Mouse (Mus musculus) left cerebral cortex, adult 18-20 months (tissue): ENCODE measurements around the gene Stx5a. TPM values are rescaled to one million over a fixed set of nuclear protein-coding genes. Genes with fewer than 3 reads are reported as not detected.

Experiments
- DNase-seq, 2 experiments: peaks; one replicate each; pipeline ENCODE4 v3.0.0; 2021 to 2022; ENCODE audit warnings: low spot score in 2 of 2, mixed read lengths in 1 of 2
- microRNA-seq, 2 experiments: library from miRNA; unstranded; fragments of <30 nt; microRNA quantifications; one replicate each; pipeline ENCODE4 v1.2.0; 2021
- total RNA-seq, 2 experiments: library from RNA; stranded (reverse); gene quantifications; 2 replicates each; pipeline ENCODE4 v1.2.3; 2021

Gene Stx5a
- total RNA-seq, 2 experiments from 2014 or later: 70.1 to 72.7 TPM

DNA sequence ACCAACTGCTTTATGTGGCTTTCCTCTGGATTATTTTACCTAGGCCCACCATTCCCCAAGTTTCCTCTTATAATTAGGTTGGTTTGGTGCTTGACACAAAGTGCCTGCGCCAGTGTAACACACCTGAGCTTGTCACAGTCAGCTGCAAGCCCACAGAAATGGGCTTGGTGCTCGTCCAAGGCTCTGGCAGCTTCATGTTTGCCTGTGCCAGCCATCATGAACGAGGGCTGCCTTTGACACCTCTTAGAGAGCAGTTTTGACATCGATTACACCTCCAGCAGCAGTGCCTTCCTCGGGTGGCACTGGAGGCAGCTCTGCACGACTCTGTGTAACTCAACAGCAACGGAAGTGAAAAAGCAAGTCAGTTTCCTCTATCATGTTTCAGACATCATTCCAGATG, 49.0 kb downstream of the Stx5a start:
- peak in 1 of 2 experiments; percentile 33 for DNase-seq

DNA sequence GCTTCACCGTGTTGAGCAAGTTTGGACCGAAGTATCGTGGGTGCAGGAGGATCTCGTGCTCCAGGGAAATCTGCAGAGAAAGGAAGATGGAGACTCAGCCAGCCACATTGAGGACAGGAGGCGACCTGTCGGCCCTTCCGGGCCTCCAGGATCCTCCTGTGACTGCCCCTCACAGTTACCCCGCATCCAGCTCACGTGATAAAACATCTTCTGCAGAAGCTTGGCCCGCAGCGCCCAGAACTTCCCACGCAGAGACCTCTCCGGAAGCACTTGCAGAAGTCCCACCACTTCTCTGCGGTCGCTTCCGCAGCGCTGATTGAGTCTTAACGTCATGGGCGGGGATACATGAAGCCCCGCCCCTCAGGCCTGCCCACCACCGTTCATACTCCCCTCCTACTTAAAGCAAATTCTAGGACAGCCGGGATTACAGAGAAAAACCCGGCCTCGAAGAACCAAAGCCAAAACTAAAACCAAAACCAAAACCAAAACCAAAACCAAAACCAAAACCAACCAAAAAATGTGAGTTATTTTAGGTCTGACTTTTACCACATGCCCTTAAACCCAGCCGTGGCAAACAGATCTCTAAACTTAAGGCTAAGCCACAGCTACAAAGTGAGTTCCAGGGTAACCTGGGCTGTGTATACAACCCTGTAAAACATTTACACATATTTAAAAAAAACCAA, 57.2 kb downstream of the Stx5a start, which contains the start of gene Polr2g:
Polr2g (minus strand) TSS at position 314 of the 683 bp plus-strand sequence.
- peak; percentile 84 to 89 for DNase-seq

DNA sequence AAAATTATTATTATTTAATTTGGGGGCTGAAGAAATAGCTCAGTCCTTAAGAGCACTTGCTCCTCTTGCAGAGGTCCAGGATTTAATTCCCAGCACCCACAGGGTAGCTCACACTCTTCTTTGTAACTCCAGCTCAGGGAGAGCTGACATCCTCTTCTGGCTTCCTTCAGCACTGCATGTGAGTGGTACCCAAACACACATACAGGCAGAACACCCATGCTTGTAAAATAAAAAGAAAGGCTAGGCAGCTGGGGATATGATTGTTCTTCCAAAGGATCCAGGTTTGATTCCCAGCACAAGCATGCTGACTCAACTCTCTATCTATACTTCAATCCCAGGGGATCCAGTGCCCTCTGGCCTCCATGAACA, 57.7 kb downstream of the Stx5a start:
- no peak for DNase-seq

DNA sequence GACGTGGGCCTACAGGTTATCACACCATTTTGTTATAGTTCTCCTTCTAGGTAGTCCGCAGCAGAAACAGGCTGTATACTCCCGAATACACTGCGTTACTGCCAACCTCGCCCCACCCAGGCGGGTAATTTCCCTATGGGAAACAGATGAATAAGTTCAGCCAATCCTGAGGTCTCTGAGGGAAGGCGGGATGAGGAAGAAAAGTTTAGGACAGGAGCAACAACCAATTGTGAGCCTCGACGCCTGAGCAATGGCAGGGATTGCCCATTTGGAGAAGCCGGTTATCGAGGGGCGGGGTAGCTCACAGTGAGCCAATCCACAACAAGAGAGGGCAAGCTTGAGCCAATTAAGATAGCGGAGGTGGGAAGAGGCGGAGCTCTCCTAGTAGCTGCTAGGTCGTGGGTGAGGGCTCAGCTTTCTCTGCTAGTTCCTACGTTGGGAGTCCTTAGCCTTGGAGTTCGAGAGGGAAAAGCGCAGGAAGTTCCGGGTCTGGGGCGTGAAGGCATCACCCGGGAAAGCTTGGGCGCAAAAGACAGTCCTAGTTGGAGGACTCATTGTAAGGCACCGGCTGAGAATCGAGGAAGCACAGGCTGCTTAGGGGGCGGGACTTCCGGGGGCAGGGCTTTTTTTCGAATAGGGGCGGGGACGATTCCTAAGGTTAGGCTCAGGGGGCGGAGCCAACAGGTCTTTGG, 61.1 kb downstream of the Stx5a start, which contains the start of gene Zbtb3:
Zbtb3 (plus strand) TSS at position 426 of the 692 bp plus-strand sequence.
- peak; percentile 89 to 95 for DNase-seq

DNA sequence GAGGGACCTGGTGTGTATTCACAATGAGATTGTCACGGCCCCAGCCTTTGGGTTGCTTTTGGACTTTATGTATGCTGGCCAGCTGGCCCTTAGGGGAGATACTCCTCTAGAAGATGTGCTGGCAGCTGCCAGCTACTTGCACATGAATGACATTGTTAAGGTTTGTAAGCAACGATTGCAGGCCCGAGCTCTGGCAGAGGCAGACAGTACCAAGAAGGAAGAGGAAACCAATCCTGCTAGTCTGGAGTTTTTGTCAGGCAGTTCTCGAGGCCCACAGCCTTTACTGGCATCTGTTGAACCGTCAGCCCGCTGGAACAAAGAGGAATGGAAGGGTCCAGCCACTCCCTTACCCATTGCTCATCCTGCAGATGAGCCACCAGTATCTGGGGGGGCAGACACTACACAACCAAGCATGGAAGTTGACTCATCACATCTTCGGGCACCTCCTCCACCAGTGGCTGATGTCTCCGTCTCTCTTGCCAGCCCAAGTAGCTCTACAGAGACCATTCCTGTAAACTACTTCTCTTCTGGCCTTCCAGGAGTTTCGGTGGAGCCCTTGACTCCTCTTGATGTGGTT, 62.1 kb downstream of the Stx5a start:
- no peak for DNase-seq

DNA sequence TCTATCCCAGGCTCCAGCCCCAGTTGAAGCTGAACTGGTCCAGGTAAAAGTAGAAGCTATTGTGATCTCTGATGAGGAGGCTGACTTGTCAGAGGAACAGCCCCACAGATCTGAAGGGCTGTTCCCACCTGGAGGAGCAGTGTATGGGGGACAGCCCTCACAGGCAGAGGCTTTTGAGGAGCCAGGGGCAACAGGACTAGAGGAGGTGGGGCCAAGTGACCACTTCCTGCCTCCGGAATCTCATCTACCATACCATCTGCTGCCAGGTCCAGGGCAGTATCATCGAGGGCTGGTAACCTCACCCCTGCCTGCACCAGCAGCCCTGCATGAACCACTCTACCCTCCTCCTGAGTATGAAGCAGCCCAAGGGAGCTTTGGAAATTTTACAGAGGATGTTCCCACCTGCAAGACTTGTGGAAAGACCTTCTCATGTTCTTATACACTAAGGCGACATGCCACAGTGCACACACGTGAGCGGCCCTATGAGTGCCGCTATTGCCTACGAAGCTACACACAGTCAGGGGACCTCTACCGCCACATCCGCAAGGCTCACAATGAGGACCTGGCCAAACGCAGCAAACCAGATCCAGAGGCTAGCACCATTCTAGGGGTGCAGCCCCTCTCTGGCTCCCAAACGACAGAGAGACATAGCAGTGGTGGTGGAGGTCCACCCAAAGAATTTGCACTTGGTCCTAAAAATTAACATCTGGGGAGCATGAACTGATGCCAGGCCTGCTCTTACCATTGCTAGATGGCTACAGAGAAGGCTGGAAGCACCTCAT, 62.9 kb downstream of the Stx5a start:
- no peak for DNase-seq

Small RNA genes lying within 50 kb of the gene (microRNA-seq; reads per million reads assigned to microRNA genes)
- gene Mir6992: 0 reads per million in 2 experiments

Other genes with a start within 250 kb of the Stx5a start
- 10 to 100 TPM; 11.9 to 14.0 TPM for gene Slc22a8, start 150.2 kb upstream of the Stx5a start, total RNA-seq
- 1 to 10 TPM; 9.1 to 9.4 TPM for gene Slc22a6, start 123.4 kb upstream of the Stx5a start, total RNA-seq
- gene Chrm1, start 77.6 kb upstream of the Stx5a start, total RNA-seq: 100 to 1,000 TPM; 141 to 144 TPM
- gene Slc3a2, start 18.0 kb upstream of the Stx5a start, total RNA-seq: 100 to 1,000 TPM; 148 to 152 TPM
- gene Wdr74, start 5.6 kb upstream of the Stx5a start, total RNA-seq: 10 to 100 TPM; 46.9 to 50.5 TPM
- 1 to 10 TPM in 1 of 2 experiments, under 1 TPM in 1; 0.94 to 1.5 TPM for gene 1700092M07Rik, start 695 bp upstream of the Stx5a start, total RNA-seq
- 10 to 100 TPM; 78.1 to 88.5 TPM for gene Nxf1, start 15.7 kb downstream of the Stx5a start, total RNA-seq
- gene Tmem223, start 29.6 kb downstream of the Stx5a start, total RNA-seq: 10 to 100 TPM; 57.3 to 63.7 TPM
- gene Tmem179b, start 33.1 kb downstream of the Stx5a start, total RNA-seq: 1 to 10 TPM; 7.6 to 7.8 TPM
- gene Taf6l, start 45.0 kb downstream of the Stx5a start, total RNA-seq: 10 to 100 TPM; 13.7 to 15.9 TPM
- 100 to 1,000 TPM; 106 to 107 TPM for gene Polr2g, start 57.2 kb downstream of the Stx5a start, total RNA-seq
- 1 to 10 TPM; 5.5 to 6.0 TPM for gene Zbtb3, start 61.1 kb downstream of the Stx5a start, total RNA-seq
- gene Ttc9c, start 77.9 kb downstream of the Stx5a start, total RNA-seq: 10 to 100 TPM; 38.7 to 42.4 TPM
- gene Hnrnpul2, start 78.6 kb downstream of the Stx5a start, total RNA-seq: 100 to 1,000 TPM; 123 to 127 TPM
- gene AC129217.1, start 88.4 kb downstream of the Stx5a start, total RNA-seq: 1 to 10 TPM in 1 of 2 experiments, not detected in 1; 2.3 TPM
- gene Bscl2, start 96.1 kb downstream of the Stx5a start, total RNA-seq: 100 to 1,000 TPM in 1 of 2 experiments, 10 to 100 TPM in 1; 98.1 to 112 TPM
- 100 to 1,000 TPM; 181 to 184 TPM for gene Gng3, start 97.8 kb downstream of the Stx5a start, total RNA-seq
- 1 to 10 TPM; 1.2 to 1.7 TPM for gene Lrrn4cl, start 109.4 kb downstream of the Stx5a start, total RNA-seq
- gene Ubxn1, start 130.1 kb downstream of the Stx5a start, total RNA-seq: 10 to 100 TPM; 91.4 to 96.7 TPM
- gene Uqcc3, start 139.5 kb downstream of the Stx5a start, total RNA-seq: 10 to 100 TPM; 29.7 to 37.1 TPM
- gene Lbhd1, start 142.3 kb downstream of the Stx5a start, total RNA-seq: 1 to 10 TPM; 8.2 TPM
- not detected for gene Gm49403, start 142.5 kb downstream of the Stx5a start, total RNA-seq
- gene 1810009A15Rik, start 147.4 kb downstream of the Stx5a start, total RNA-seq: 10 to 100 TPM; 20.2 to 23.0 TPM
- 1 to 10 TPM; 2.1 to 3.8 TPM for gene Gm49416, start 147.5 kb downstream of the Stx5a start, total RNA-seq
- 10 to 100 TPM; 23.9 to 24.6 TPM for gene Ints5, start 151.6 kb downstream of the Stx5a start, total RNA-seq
- gene Ganab, start 156.7 kb downstream of the Stx5a start, total RNA-seq: 10 to 100 TPM; 93.2 to 93.8 TPM
- gene B3gat3, start 179.0 kb downstream of the Stx5a start, total RNA-seq: 100 to 1,000 TPM; 188 to 189 TPM
- gene Rom1, start 187.9 kb downstream of the Stx5a start, total RNA-seq: 1 to 10 TPM; 6.4 to 7.6 TPM
- gene Eml3, start 188.1 kb downstream of the Stx5a start, total RNA-seq: 10 to 100 TPM in 1 of 2 experiments, 1 to 10 TPM in 1; 9.0 to 11.5 TPM
- 10 to 100 TPM; 49.6 to 49.8 TPM for gene Mta2, start 200.5 kb downstream of the Stx5a start, total RNA-seq
- gene Tut1, start 212.4 kb downstream of the Stx5a start, total RNA-seq: 10 to 100 TPM; 22.5 to 23.7 TPM
- gene Eef1g, start 225.6 kb downstream of the Stx5a start, total RNA-seq: 100 to 1,000 TPM; 251 to 256 TPM
- 10 to 100 TPM; 18.6 to 23.5 TPM for gene Ahnak, start 247.9 kb downstream of the Stx5a start, total RNA-seq